Mouse (Mus musculus) erythroblast, embryonic 14.5 days (primary cell): ENCODE results near the gene Sec13.

Experiments used
- GATA1 ChIP-seq: IDR thresholded peaks from 2 replicates; pipeline ENCODE4 v1.6.1; 2012; ENCODE audit warnings: low read length, inconsistent platforms, mixed read lengths
- TAL1 ChIP-seq: IDR thresholded peaks from 3 replicates; pipeline ENCODE4 v1.6.1; 2012; ENCODE audit warnings: low read length, inconsistent platforms, mixed read lengths

- TF ChIP-seq GATA1 (peak; percentile 87), TAL1 (peak; percentile 73)
Measured at GRCm38 (mm10) chr6:113690400-113691083, 50.0 kb downstream of the Sec13 start.
